Mouse (Mus musculus) splenic B cell, adult 2 months (primary cell): Measurements from ENCODE around the gene Casc1.
"Not testable (repeated sequence)": the region's sequence is repeated elsewhere in the genome, so short reads cannot be mapped to it uniquely, and the experiment has no call there.

Experiments
- DNase-seq: peaks from one replicate; pipeline ENCODE4 v3.0.0-alpha.2; 2011; ENCODE audit warnings: low read depth, low spot score
- H3K27me3 ChIP-seq: 2 replicates; pipeline ENCODE4 v1.6.1; 2012; ENCODE audit warnings: mild to moderate bottlenecking, low read length, moderate library complexity, mixed read lengths; ENCODE audit not compliant: control insufficient read depth, poor library complexity, insufficient read depth, severe bottlenecking
- H3K36me3 ChIP-seq: 2 replicates; pipeline ENCODE4 v1.6.1; 2012; ENCODE audit warnings: mild to moderate bottlenecking, low read length, moderate library complexity, mixed read lengths; ENCODE audit not compliant: control insufficient read depth, poor library complexity, insufficient read depth, severe bottlenecking

Gene Casc1

DNA sequence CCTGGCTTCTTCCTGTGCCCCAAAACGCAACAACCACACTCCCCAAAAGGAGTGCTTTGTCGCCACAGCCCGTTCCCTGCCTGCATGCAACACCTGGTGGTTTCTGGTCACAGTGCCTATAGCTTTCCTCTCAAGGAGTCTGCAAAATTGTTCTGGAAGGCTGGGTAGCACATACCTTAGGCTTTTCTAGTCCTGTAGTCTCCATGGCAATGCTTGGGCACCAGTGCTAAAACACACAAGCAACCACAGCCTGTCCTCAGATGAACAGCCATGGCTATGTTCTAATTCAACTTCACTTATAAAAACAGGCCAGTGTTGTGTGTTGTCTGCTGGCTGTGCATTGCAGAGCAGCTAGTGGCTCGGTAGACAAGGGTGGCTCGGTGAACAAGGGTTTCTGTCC, 74.0 kb downstream of the Casc1 start:
- peaks cover 15% of the 10 kb centered on the region for H3K36me3 ChIP-seq
- no peaks in the 10 kb centered on the region for H3K27me3 ChIP-seq
- DNase-seq, result no peak

DNA sequence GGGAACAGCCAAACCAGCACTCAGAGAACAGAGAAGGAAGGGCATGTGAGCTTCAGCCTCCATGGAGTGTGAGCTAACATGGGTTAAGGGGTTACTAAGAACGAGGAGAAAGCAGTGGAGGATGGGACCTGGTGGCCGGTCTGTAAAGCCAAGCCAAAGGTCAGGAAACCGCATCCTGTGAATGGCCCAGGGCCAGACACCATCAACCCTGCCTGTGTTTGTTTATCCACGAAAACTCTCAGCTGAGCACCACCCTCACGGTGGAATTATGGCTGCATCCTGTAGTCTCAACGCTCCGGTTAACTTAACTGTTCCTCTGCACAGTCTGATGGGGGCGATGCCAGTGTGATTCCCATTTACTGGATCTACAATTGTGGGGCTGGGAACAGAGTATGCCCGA, 75.0 kb downstream of the Casc1 start:
- Histone ChIP-seq H3K36me3 (peaks cover 12% of the 10 kb centered on the region), H3K27me3 (no peaks in the 10 kb centered on the region)
- DNase-seq, result no peak

DNA sequence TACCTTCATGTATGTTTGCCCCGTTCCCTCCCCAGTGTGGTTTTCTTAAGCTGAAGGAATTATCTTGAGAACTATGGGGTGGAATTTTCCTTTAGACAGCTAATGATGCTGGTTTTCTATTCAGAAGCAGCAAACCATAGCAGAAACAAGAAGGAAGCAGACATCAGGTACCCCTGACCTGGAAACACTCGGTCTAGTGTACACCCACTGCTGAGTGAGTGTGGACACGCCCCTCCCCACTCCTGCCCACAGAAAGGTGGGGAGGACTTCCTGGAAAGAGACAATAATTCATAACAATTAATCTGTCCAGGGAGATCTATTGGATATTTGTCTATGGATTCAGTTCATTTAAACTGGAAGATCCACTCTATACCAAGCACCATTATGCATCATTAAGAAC, 75.5 kb downstream of the Casc1 start:
- DNase-seq, result no peak

DNA sequence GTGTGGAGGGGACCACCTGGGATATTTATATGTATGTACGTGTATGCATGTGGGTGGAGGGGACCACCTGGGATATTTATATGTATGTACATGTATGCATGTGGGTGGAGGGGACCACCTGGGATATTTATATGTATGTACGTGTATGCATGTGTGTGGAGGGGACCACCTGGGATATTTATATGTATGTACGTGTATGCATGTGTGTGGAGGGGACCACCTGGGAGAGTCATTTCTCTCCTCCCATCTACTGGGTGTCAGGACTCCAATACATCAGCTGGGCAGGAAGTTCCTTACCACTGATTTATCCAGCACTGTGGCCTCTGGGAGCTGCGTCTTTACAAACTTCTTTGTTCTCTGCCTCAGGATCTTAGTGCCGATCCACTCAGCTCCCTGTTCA, 77.8 kb downstream of the Casc1 start:
- H3K27me3 ChIP-seq, DNase-seq, H3K36me3 ChIP-seq: not testable (repeated sequence)

More for the DNA sequence above, 75.5 kb downstream of the Casc1 start:
- Histone ChIP-seq H3K27me3 (no peaks in the 10 kb centered on the region), H3K36me3 (peaks cover 9% of the 10 kb centered on the region)

DNA sequence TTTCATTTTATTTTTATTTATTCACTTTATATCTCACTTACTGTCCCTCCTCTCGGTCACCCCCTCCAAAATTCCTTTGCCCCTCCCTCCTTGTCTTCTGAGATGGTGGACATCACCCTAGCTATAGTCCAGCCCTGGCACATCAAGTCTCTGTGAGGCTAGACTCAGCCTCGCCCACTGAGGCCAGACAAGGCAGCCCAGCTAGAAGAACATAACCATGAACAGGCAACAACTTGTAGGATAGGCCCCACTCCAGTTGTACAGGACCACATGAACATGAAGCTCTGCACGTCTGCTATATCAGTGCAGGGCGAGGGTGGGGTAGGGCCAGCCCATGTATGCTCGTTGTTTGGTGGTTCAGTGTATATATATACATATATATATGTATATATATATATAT, 78.8 kb downstream of the Casc1 start:
- no peak for DNase-seq
- H3K27me3 ChIP-seq, result no peaks in the 10 kb centered on the region
- peaks cover 6% of the 10 kb centered on the region for H3K36me3 ChIP-seq

DNA sequence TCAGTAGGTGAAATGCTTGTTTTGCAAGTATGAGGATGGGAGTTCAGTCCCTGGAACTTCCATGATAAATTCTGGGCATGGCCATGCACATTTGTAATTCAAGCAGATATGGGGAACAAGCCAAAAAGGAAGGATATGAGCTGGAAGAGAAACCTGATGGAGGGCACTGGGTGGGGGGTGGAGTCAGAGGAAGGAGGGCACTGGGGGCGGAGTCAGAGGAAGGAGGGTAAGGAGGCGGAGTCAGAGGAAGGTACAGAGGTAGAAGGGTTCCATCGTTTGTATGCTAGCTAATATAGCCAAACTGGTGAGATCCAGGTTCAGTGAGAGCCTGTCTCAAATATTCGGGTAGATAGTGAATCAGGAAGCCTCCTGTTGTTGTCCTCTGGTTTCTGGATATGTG, 81.2 kb downstream of the Casc1 start:
- peak; percentile 39 for DNase-seq
- H3K36me3 ChIP-seq, result peaks cover 6% of the 10 kb centered on the region
- H3K27me3 ChIP-seq, result no peaks in the 10 kb centered on the region

DNA sequence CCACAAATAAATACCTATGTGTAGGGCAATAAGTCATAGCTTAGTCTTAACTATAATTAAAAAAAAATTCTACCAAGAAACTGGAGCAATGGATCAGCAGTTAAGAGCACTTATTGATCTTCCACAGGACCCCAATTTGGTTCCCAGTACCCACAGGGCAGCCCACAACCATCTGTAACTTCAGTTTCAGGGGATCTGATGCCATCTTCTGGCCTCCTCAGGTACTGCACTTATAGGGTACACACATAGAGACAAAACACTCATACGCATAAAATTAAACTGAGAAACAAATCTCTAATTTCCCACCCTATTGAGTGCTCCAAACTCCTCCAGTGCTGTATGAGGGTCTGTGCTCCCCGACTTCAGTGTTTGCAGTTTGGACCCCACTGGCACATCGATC, 83.2 kb downstream of the Casc1 start:
- no peaks in the 10 kb centered on the region for H3K27me3 ChIP-seq
- H3K36me3 ChIP-seq, result peaks cover 4% of the 10 kb centered on the region
- peak; percentile 50 for DNase-seq

DNA sequence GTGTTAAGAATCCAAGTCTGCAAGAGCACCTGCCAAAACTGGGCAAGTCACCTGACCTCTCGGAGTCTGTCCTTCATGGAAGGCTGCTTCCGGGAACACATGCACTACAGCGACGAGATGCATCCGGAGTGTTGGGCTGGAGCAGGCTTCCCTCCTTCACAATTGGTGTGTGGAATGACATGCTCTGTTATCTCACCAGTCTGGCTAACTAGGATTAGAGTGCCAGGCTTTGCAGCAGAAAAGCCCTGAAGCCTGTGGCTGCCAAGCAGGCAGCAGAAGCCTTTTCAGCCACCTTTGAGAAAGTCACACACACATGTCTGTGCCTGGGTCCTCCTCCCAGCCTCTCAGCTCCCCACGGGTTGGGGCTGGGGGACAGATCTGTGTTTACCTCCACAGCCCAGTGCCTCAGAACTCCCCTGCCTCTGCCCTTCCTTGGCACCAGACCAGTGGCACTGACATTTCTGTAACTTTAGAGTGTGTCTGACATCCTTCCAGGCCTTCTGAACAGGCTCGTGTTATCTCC, 85.2 kb downstream of the Casc1 start:
- H3K27me3 ChIP-seq, result no peaks in the 10 kb centered on the region
- DNase-seq, result no peak
- peaks cover 1% of the 10 kb centered on the region for H3K36me3 ChIP-seq
